Comparison of ENCODE assay signal across 7 mouse cellular contexts in genomic region chr14:8097978-8098686, GRCm38 (mm10). TPM values are rescaled to one million over a fixed set of nuclear protein-coding genes. Genes with fewer than 3 reads are reported as not detected.
DNase-seq lines count a peak whose midpoint lies in the region; ATAC-seq lines count a peak whose summit lies in the region.

Gene Pxk (plus strand): TSS chr14:8098211.

- H3K27me3 ChIP-seq in intestine, embryonic 15.5 days (replicated peaks), result no peaks in the 10 kb centered on the region
- H3K27me3 ChIP-seq in midbrain, embryonic 10.5 days (ENCODE audit: low read depth, poor library complexity, severe bottlenecking), result peaks cover 5% of the 10 kb centered on the region; the same call in 1 of the 2 replicates

- intact Hi-C loops in gastrocnemius, postnatal 36 days (cut with DNase I), result no loop called here
- intact Hi-C loops in left cerebral cortex, postnatal 25 days (cut with DNase I), result loop anchor here (2.0 to 5.0 kb wide), 2 partner anchors 17 to 114 kb away; partner anchors contain the start of gene Kctd6

- under 1% methylated on average over 80 of the region's 89 CpGs for WGBS in intestine, embryonic 15.5 days
- under 1% methylated on average over 89 of the region's 89 CpGs for whole genome bisulfite sequencing in midbrain, embryonic 10.5 days

- H3K4me1 ChIP-seq in intestine, embryonic 15.5 days (replicated peaks), result peaks cover 21% of the 10 kb centered on the region
- H3K4me1 ChIP-seq in midbrain, embryonic 10.5 days, result peaks cover 12% of the 10 kb centered on the region

- H3K27ac ChIP-seq in intestine, embryonic 15.5 days, result peak within 1 kb of the TSS; percentile 48
- peak within 1 kb of the TSS; percentile 84 for H3K27ac ChIP-seq in midbrain, embryonic 10.5 days (replicated peaks)

- peak; percentile 93 to 97 for DNase-seq in adrenal gland, adult (ENCODE audit: inconsistent age in 2 of 2, low spot score in 1 of 2)
- peak; percentile 92 for DNase-seq in embryo, embryonic 10.5 days (ENCODE audit: low spot score)
- peak; percentile 85 to 89 for DNase-seq in gastrocnemius, postnatal 36 days
- peak; percentile 95 to 96 for DNase-seq in left cerebral cortex, postnatal 25 days (ENCODE audit: low spot score in 2 of 2)
- peak; percentile 95 for DNase-seq in midbrain, embryonic 10.5 days (ENCODE audit: low spot score)
- peak; percentile 86 for DNase-seq in right cerebral cortex, postnatal 4 days

- peak within 1 kb of the TSS; percentile 73 for H3K9ac ChIP-seq in intestine, embryonic 15.5 days

- H3K9me3 ChIP-seq in intestine, embryonic 15.5 days, result no peaks in the 10 kb centered on the region
- no peaks in the 10 kb centered on the region for H3K9me3 ChIP-seq in midbrain, embryonic 10.5 days (replicated peaks)

- no peaks in the 10 kb centered on the region for H3K36me3 ChIP-seq in intestine, embryonic 15.5 days
- H3K36me3 ChIP-seq in midbrain, embryonic 10.5 days, result no peaks in the 10 kb centered on the region

- H3K4me2 ChIP-seq in intestine, embryonic 15.5 days (replicated peaks), result peak within 1 kb of the TSS; percentile 76

- ATAC-seq in intestine, embryonic 15.5 days, result peak; percentile 95

- H3K4me3 ChIP-seq in intestine, embryonic 15.5 days (replicated peaks), result peak within 1 kb of the TSS; percentile 88
- peak within 1 kb of the TSS; percentile 85 for H3K4me3 ChIP-seq in midbrain, embryonic 10.5 days

RNA-seq across cellular contexts. Expression of gene Pxk, which starts in this region (rescaled TPM):
- total RNA-seq in gastrocnemius, postnatal 36 days (2021), result 10 to 100 TPM; 10.7 to 12.2 TPM
- polyA plus RNA-seq in intestine, embryonic 15.5 days (2015; fragmentation: Nextera tagmentation; extraction: Ambion mirVana), result 35.2 and 36.3 TPM in 2 replicates
- total RNA-seq in left cerebral cortex, postnatal 25 days (2021), result 10 to 100 TPM; 30.2 to 33.4 TPM
- 14.7 and 17.8 TPM in 2 replicates for polyA plus RNA-seq in midbrain, embryonic 10.5 days (2016; fragmentation: Nextera tagmentation; extraction: Ambion mirVana)

Comparison
In these comparisons a context has a peak if more than half of its experiments do, and no peak if none do; other contexts are left out.
1. Peak in every context shown above with its lines: DNase-seq, ATAC-seq, H3K4me3 ChIP-seq and H3K27ac ChIP-seq.